Mouse (Mus musculus) G1E (cell line): ENCODE measurements around the gene Hmg20b. TPM values are rescaled to one million over a fixed set of nuclear protein-coding genes. Genes with fewer than 3 reads are reported as not detected.

Experiments
- ATAC-seq: 2 replicates; pipeline ENCODE4 v1.8.0; 2016; ENCODE audit warnings: mild to moderate bottlenecking; ENCODE audit not compliant: insufficient number of reproducible peaks, poor library complexity, low FRiP score, severe bottlenecking; ENCODE audit errors: extremely low read depth
- DNase-seq: peaks from one replicate; pipeline ENCODE4 v3.0.0; 2012; ENCODE audit warnings: low spot score
- H3K27me3 ChIP-seq: 2 replicates; pipeline ENCODE4 v1.6.1; 2012; ENCODE audit warnings: mild to moderate bottlenecking, low read length, inconsistent platforms; ENCODE audit not compliant: insufficient read depth
- H3K36me3 ChIP-seq: replicated peaks from 2 replicates; pipeline ENCODE3; 2012; ENCODE audit warnings: mild to moderate bottlenecking, inconsistent platforms
- H3K4me1 ChIP-seq: 2 replicates; pipeline ENCODE4 v1.6.1; 2012; ENCODE audit warnings: low read depth, low read length, inconsistent platforms, mixed read lengths; ENCODE audit not compliant: insufficient read depth
- H3K4me3 ChIP-seq: 2 replicates; pipeline ENCODE4 v1.5.1; 2012; ENCODE audit warnings: low read depth, mild to moderate bottlenecking, inconsistent platforms, low read length, moderate library complexity, mixed read lengths
- H3K9me3 ChIP-seq: replicated peaks from 2 replicates; pipeline ENCODE4 v1.6.1; 2012; ENCODE audit warnings: inconsistent platforms
- CTCF ChIP-seq: IDR thresholded peaks from 2 replicates; pipeline ENCODE4 v1.5.1; 2012; ENCODE audit warnings: low read depth, low read length, inconsistent platforms, mixed read lengths
- GATA1 ChIP-seq: IDR thresholded peaks from 2 replicates; pipeline ENCODE4 v1.6.1; 2012; ENCODE audit warnings: borderline replicate concordance, low read length, inconsistent platforms, mixed read lengths
- GATA2 ChIP-seq: IDR thresholded peaks from 2 replicates; pipeline ENCODE4 v1.6.1; 2012; ENCODE audit warnings: low read depth, low read length, inconsistent platforms, borderline replicate concordance
- POLR2AphosphoS5 ChIP-seq: IDR thresholded peaks from 2 replicates; pipeline ENCODE4 v1.6.1; 2012; ENCODE audit warnings: low read depth, low read length, inconsistent platforms; ENCODE audit not compliant: insufficient replicate concordance
- TAL1 ChIP-seq: conservative IDR thresholded peaks from 2 replicates; pipeline ENCODE4 v1.6.1; 2012; ENCODE audit warnings: low read depth, low read length, inconsistent platforms, mixed read lengths
- polyA plus RNA-seq: library from polyadenylated mRNA; stranded (reverse); fragments of >175 nt; gene quantifications from 2 replicates; pipeline ENCODE4 v1.2.3, GENCODE M21; 2012
- total RNA-seq, 2 experiments: library from RNA; stranded (forward) in 1 of 2; stranded (reverse) in 1 of 2; fragments of 200-1000 nt in 1 of 2; fragments of >200 nt in 1 of 2; fragmentation: Nextera tagmentation in 1 of 2; gene quantifications; 2 replicates each; pipeline ENCODE4 v1.2.3; 2014 to 2017

Gene Hmg20b
- total RNA-seq (2014; fragmentation: Nextera tagmentation) (36.7 and 39.2 TPM in 2 replicates), total RNA-seq (2017) (12.0 and 21.9 TPM in 2 replicates), polyA plus RNA-seq (142 and 193 TPM in 2 replicates)

- ATAC-seq (peak; percentile 91), DNase-seq (peak; percentile 94)
- Histone ChIP-seq H3K9me3 (no peaks in the 10 kb centered on the region), H3K27me3 (no peaks in the 10 kb centered on the region; the same call in 1 of the 2 replicates), H3K4me1 (peaks cover 67% of the 10 kb centered on the region), H3K4me3 (peak within 1 kb of the TSS; percentile 97), H3K36me3 (peaks cover 35% of the 10 kb centered on the region)
- peak; percentile 79 for TF ChIP-seq CTCF
- TF ChIP-seq TAL1 = no peak
These were observed at the start of gene Hmg20b for GRCm38 (mm10) chr10:81350351-81351063. Hmg20b (minus strand) TSS chr10:81350480.

- H3K27me3 ChIP-seq = peaks cover 35% of the 10 kb centered on the region; the same call in 1 of the 2 replicates
- no peaks in the 10 kb centered on the region for H3K9me3 ChIP-seq
- H3K4me1 ChIP-seq = peaks cover 34% of the 10 kb centered on the region
- ATAC-seq = no peak
- no peak for DNase-seq
- TF ChIP-seq GATA2 (no peak), POLR2AphosphoS5 (no peak), TAL1 (no peak), GATA1 (no peak), CTCF (no peak)
- peaks cover 32% of the 10 kb centered on the region for H3K36me3 ChIP-seq
- no peak overlapping the region for H3K4me3 ChIP-seq
These were observed 49.6 kb upstream of the Hmg20b start for GRCm38 (mm10) chr10:81399798-81400308.

- no peak for DNase-seq
- no peak for ATAC-seq
- peaks cover 35% of the 10 kb centered on the region; the same call in 1 of the 2 replicates for H3K27me3 ChIP-seq
- peaks cover 27% of the 10 kb centered on the region for H3K36me3 ChIP-seq
- H3K9me3 ChIP-seq = no peaks in the 10 kb centered on the region
- peaks cover 28% of the 10 kb centered on the region for H3K4me1 ChIP-seq
- H3K4me3 ChIP-seq = no peak overlapping the region
- TF ChIP-seq POLR2AphosphoS5 = no peak
- TF ChIP-seq CTCF = no peak
- TF ChIP-seq GATA2 = no peak
- TF ChIP-seq TAL1 = no peak
- TF ChIP-seq GATA1 = no peak
These were observed 49.0 kb upstream of the Hmg20b start for GRCm38 (mm10) chr10:81399296-81399695.

GRCm38 (mm10) chr10:81396749-81397148, 46.5 kb upstream of the Hmg20b start:
- TF ChIP-seq CTCF = no peak
- TF ChIP-seq TAL1 = no peak
- TF ChIP-seq GATA1 = no peak
- TF ChIP-seq POLR2AphosphoS5 = no peak
- TF ChIP-seq GATA2 = no peak
- peaks cover 33% of the 10 kb centered on the region for H3K4me1 ChIP-seq
- DNase-seq = no peak
- H3K27me3 ChIP-seq = peaks cover 24% of the 10 kb centered on the region; the same call in 1 of the 2 replicates
- no peaks in the 10 kb centered on the region for H3K9me3 ChIP-seq
- no peak overlapping the region for H3K4me3 ChIP-seq
- ATAC-seq = no peak
- H3K36me3 ChIP-seq = peaks cover 30% of the 10 kb centered on the region

- Histone ChIP-seq H3K27me3 (peaks cover 24% of the 10 kb centered on the region; the same call in 1 of the 2 replicates), H3K4me3 (no peak overlapping the region), H3K36me3 (peaks cover 35% of the 10 kb centered on the region), H3K9me3 (no peaks in the 10 kb centered on the region), H3K4me1 (peaks cover 24% of the 10 kb centered on the region)
- ATAC-seq = no peak
- no peak for TF ChIP-seq CTCF
- DNase-seq = no peak
These were observed 45.6 kb upstream of the Hmg20b start for GRCm38 (mm10) chr10:81395865-81396264.

- no peak for TF ChIP-seq TAL1
- TF ChIP-seq CTCF = peak; percentile 99
- Histone ChIP-seq H3K27me3 (peaks cover 23% of the 10 kb centered on the region; the same call in 1 of the 2 replicates), H3K36me3 (peaks cover 35% of the 10 kb centered on the region), H3K4me1 (peaks cover 23% of the 10 kb centered on the region), H3K9me3 (no peaks in the 10 kb centered on the region), H3K4me3 (no peak overlapping the region)
- DNase-seq (no peak), ATAC-seq (no peak; the same call in 1 of the 2 replicates)
These were observed 44.8 kb upstream of the Hmg20b start for GRCm38 (mm10) chr10:81395127-81395526.
